Mouse (Mus musculus) left cerebral cortex, postnatal 25 days (tissue): ENCODE results near the gene Ebf3. TPM values are rescaled to one million over a fixed set of nuclear protein-coding genes. Genes with fewer than 3 reads are reported as not detected.

ENCODE experiments used
- DNase-seq, 2 experiments: peaks; one replicate each; pipeline ENCODE4 v3.0.0; 2022; ENCODE audit warnings: low spot score in 2 of 2, mixed read lengths in 1 of 2
- intact Hi-C: fragments of 180-260 bp; cut with DNase I; formaldehyde crosslinking; loops from one replicate; pipeline ENCODE4 v1.15.1; 2025
- total RNA-seq, 2 experiments: library from RNA; stranded (reverse); gene quantifications; 2 replicates each; pipeline ENCODE4 v1.2.3; 2021

Ebf3 gene
- under 1 TPM; 0.78 to 0.85 TPM for total RNA-seq

GRCm38 (mm10) chr7:137313904-137314691, at the start of gene Ebf3:
Gene Ebf3, minus strand, starts transcription at chr7:137314445.
- intact Hi-C loops: loop anchor here (5.0 kb wide), 2 partner anchors 107 to 487 kb away; no protein-coding TSS in a partner anchor
- DNase-seq: no peak

- intact Hi-C loops: no loop called here
These were observed 32.6 kb upstream of the Ebf3 start for GRCm38 (mm10) chr7:137346860-137347259.

GRCm38 (mm10) chr7:137346068-137346467, 31.8 kb upstream of the Ebf3 start:
- intact Hi-C loops: no loop called here

More at GRCm38 (mm10) chr7:137346860-137347259, 32.6 kb upstream of the Ebf3 start:
- no peak for DNase-seq

GRCm38 (mm10) chr7:137333951-137334350, 19.7 kb upstream of the Ebf3 start:
- no peak for DNase-seq
- intact Hi-C loops: no loop called here

More at GRCm38 (mm10) chr7:137346068-137346467, 31.8 kb upstream of the Ebf3 start:
- DNase-seq: no peak

GRCm38 (mm10) chr7:137322926-137323325, 8.7 kb upstream of the Ebf3 start:
- intact Hi-C loops: no loop called here

GRCm38 (mm10) chr7:137321961-137322784, 7.9 kb upstream of the Ebf3 start:
- no peak for DNase-seq
- intact Hi-C loops: no loop called here

More at GRCm38 (mm10) chr7:137322926-137323325, 8.7 kb upstream of the Ebf3 start:
- DNase-seq: no peak

- no peak for DNase-seq
- intact Hi-C loops: no loop called here
These were observed 7.0 kb upstream of the Ebf3 start for GRCm38 (mm10) chr7:137321141-137321813.

GRCm38 (mm10) chr7:137320320-137320719, 6.1 kb upstream of the Ebf3 start:
- intact Hi-C loops: no loop called here
- DNase-seq: no peak

GRCm38 (mm10) chr7:137318924-137319885, 5.0 kb upstream of the Ebf3 start:
- intact Hi-C loops: loop anchor here (1.0 to 5.0 kb wide), 4 partner anchors 72 to 1487 kb away; no protein-coding TSS in a partner anchor
- no peak for DNase-seq

GRCm38 (mm10) chr7:137318383-137318775, 4.1 kb upstream of the Ebf3 start:
- intact Hi-C loops: loop anchor here (5.0 kb wide), 3 partner anchors 71 to 1486 kb away; no protein-coding TSS in a partner anchor
- DNase-seq: no peak

- intact Hi-C loops: loop anchor here (5.0 kb wide), 3 partner anchors 71 to 1486 kb away; no protein-coding TSS in a partner anchor
- no peak for DNase-seq
These were observed 3.6 kb upstream of the Ebf3 start for GRCm38 (mm10) chr7:137317659-137318382.

GRCm38 (mm10) chr7:137316926-137317658, 2.8 kb upstream of the Ebf3 start:
- intact Hi-C loops: loop anchor here (5.0 kb wide), 3 partner anchors 70 to 1485 kb away; no protein-coding TSS in a partner anchor

GRCm38 (mm10) chr7:137316181-137316925, 2.1 kb upstream of the Ebf3 start:
- no peak for DNase-seq
- intact Hi-C loops: loop anchor here (5.0 kb wide), 3 partner anchors 69 to 1484 kb away; no protein-coding TSS in a partner anchor

More at GRCm38 (mm10) chr7:137316926-137317658, 2.8 kb upstream of the Ebf3 start:
- DNase-seq: no peak

GRCm38 (mm10) chr7:137315544-137315940, 1.3 kb upstream of the Ebf3 start:
- intact Hi-C loops: loop anchor here (5.0 kb wide), 3 partner anchors 68 to 1483 kb away; no protein-coding TSS in a partner anchor

GRCm38 (mm10) chr7:137314710-137315543, 682 bp upstream of the Ebf3 start:
- DNase-seq: no peak
- intact Hi-C loops: loop anchor here (5.0 kb wide), 5 partner anchors 68 to 1483 kb away; no protein-coding TSS in a partner anchor

More at GRCm38 (mm10) chr7:137315544-137315940, 1.3 kb upstream of the Ebf3 start:
- no peak for DNase-seq
